ENCODE assay signal across 10 mouse cellular contexts in the genomic region with DNA sequence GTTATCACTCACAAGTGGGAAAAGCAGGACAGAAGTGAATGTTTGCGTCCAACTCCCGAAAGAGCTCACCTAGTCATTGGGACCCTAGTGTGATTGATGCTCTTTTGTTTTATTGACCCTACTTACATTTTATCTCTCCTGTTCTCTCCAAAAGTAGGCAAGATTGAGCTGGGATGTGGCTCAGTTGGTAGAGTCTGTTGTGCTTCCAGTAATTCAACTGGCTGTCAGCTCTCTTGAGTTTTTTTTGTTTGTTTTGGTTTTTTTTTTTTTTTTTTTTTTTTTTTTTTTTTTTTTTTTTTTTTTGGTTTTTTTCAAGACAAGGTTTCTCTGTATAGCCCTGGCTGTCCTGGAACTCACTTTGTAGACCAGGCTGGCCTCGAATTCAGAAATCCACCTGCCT. TPM values are rescaled to one million over a fixed set of nuclear protein-coding genes. Genes with fewer than 3 reads are reported as not detected.
DNase-seq lines count a peak whose midpoint lies in the region; ATAC-seq and TF ChIP-seq lines count a peak whose summit lies in the region.
"Not testable (repeated sequence)": the region's sequence is repeated elsewhere in the genome, so short reads cannot be mapped to it uniquely, and the experiment has no call there.
"Had no signal": no experiment of that assay in that cellular context is flagged by ENCODE, and none has a peak within 500 bp of the region (broad histone marks: within the 10 kb centered on the region; RNA-seq: fewer than 3 reads in every experiment).

No protein-coding gene starts in this region.

- 86% methylated on average over 3 of the region's 3 CpGs for WGBS in forebrain, embryonic 12.5 days
- 78% methylated on average over 3 of the region's 3 CpGs for WGBS in heart, embryonic 15.5 days
- WGBS in kidney, adult 2 months: 65% methylated on average over 3 of the region's 3 CpGs
- 73% methylated on average over 3 of the region's 3 CpGs for WGBS in macrophage (ENCODE audit: missing documents)
- 71% methylated on average over 3 of the region's 3 CpGs for WGBS in small intestine, adult 2 months

- not testable (repeated sequence) for H3K27ac ChIP-seq in MEL (ENCODE audit: control insufficient read depth, low read depth, low read length)
- H3K27ac ChIP-seq in forebrain, embryonic 12.5 days: peak overlapping the region; percentile 84; the same call in 1 of the 2 replicates
- peak overlapping the region; percentile 99 for H3K27ac ChIP-seq in heart, embryonic 15.5 days
- peak overlapping the region; percentile 94 for H3K27ac ChIP-seq in kidney, adult 2 months (ENCODE audit: insufficient read depth, low read depth, low read length)
- H3K27ac ChIP-seq in layer of hippocampus, adult 2 months: peak overlapping the region; percentile 86
- H3K27ac ChIP-seq in macrophage: peak overlapping the region; percentile 80
- peak overlapping the region; percentile 93 for H3K27ac ChIP-seq in small intestine, adult 2 months (ENCODE audit: insufficient read depth, low read depth, low read length)

- not testable (repeated sequence) for H3K27me3 ChIP-seq in MEL (ENCODE audit: control insufficient read depth in 1 of 2, insufficient read depth in 2 of 2, low read length in 2 of 2); forebrain, embryonic 12.5 days; heart, embryonic 15.5 days; kidney, adult 2 months (replicated peaks; ENCODE audit: control insufficient read depth, insufficient read depth, low read length); small intestine, adult 2 months (ENCODE audit: control insufficient read depth, insufficient read depth, low read length)

- DNase-seq in MEL (ENCODE audit: low read depth, low spot score); kidney, adult 2 months; layer of hippocampus, adult 2 months (ENCODE audit: low spot score in 2 of 2): not testable (repeated sequence)

- H3K4me1 ChIP-seq in MEL (ENCODE audit: control insufficient read depth in 1 of 2, insufficient read depth in 2 of 2, low read length in 2 of 2): peaks cover 0 to 20% of the 10 kb centered on the region in 2 experiments; a peak in 2 of 4 replicates
- peaks cover 52% of the 10 kb centered on the region for H3K4me1 ChIP-seq in forebrain, embryonic 12.5 days
- peaks cover 68% of the 10 kb centered on the region for H3K4me1 ChIP-seq in heart, embryonic 15.5 days (replicated peaks)
- H3K4me1 ChIP-seq in kidney, adult 2 months (ENCODE audit: control insufficient read depth, insufficient read depth, low read length): peaks cover 55% of the 10 kb centered on the region
- peaks cover 38% of the 10 kb centered on the region for H3K4me1 ChIP-seq in small intestine, adult 2 months (ENCODE audit: control insufficient read depth, insufficient read depth, insufficient read length, low read length)

- not testable (repeated sequence) for H3K9me3 ChIP-seq in MEL (replicated peaks; ENCODE audit: insufficient read depth, low read length); forebrain, embryonic 12.5 days; heart, embryonic 15.5 days (replicated peaks)

- not testable (repeated sequence) for H3K4me2 ChIP-seq in forebrain, embryonic 12.5 days; heart, embryonic 15.5 days

- not testable (repeated sequence) for H3K79me2 ChIP-seq in MEL (ENCODE audit: control insufficient read depth, insufficient read depth, low read length, poor library complexity)
- peaks cover 87% of the 10 kb centered on the region for H3K79me2 ChIP-seq in macrophage (ENCODE audit: inconsistent target)

- TF ChIP-seq CTCF in MEL (IDR thresholded peaks at IDR 0.05 in 2 of 3, conservative IDR thresholded peaks at IDR 0.05 in 1 of 3; ENCODE audit: control insufficient read depth in 1 of 3, insufficient read depth in 1 of 3, low read depth in 2 of 3, low read length in 3 of 3, poor library complexity in 1 of 3, severe bottlenecking in 1 of 3); kidney, adult 2 months (conservative IDR thresholded peaks at IDR 0.05; ENCODE audit: insufficient read depth, insufficient read length, low read depth, low read length); layer of hippocampus, adult 2 months (conservative IDR thresholded peaks at IDR 0.05); small intestine, adult 2 months (IDR thresholded peaks at IDR 0.05; ENCODE audit: extremely low read depth, insufficient read length, insufficient replicate concordance, low read depth, low read length): not testable (repeated sequence)

- not testable (repeated sequence) for H3K4me3 ChIP-seq in MEL (ENCODE audit: control insufficient read depth in 1 of 2, insufficient read depth in 1 of 2, low read depth in 2 of 2, low read length in 2 of 2); forebrain, embryonic 12.5 days (replicated peaks); heart, embryonic 15.5 days; kidney, adult 2 months (ENCODE audit: insufficient read depth, low read depth, low read length); layer of hippocampus, adult 2 months; macrophage (ENCODE audit: inconsistent target); small intestine, adult 2 months (ENCODE audit: low read depth, low read length)

- TF ChIP-seq RAD21 in MEL (IDR thresholded peaks at IDR 0.05; ENCODE audit: low read depth, low read length): not testable (repeated sequence)

- not testable (repeated sequence) for ATAC-seq in forebrain, embryonic 12.5 days (ENCODE audit: low FRiP score); heart, embryonic 15.5 days (replicated peaks; ENCODE audit: insufficient number of reproducible peaks, insufficient read depth, low FRiP score, low read depth)

- not testable (repeated sequence) for H3K9ac ChIP-seq in MEL (ENCODE audit: control insufficient read depth, low read depth, low read length, poor library complexity, severe bottlenecking); forebrain, embryonic 12.5 days; heart, embryonic 15.5 days

- not testable (repeated sequence) for TF ChIP-seq EP300 in MEL (IDR thresholded peaks at IDR 0.05; ENCODE audit: low read depth in 1 of 2, low read length in 2 of 2)

- H3K36me3 ChIP-seq in MEL (ENCODE audit: control insufficient read depth in 1 of 2, insufficient read depth in 2 of 2, low read length in 2 of 2): peaks cover 0 to 12% of the 10 kb centered on the region in 2 experiments; a peak in 2 of 4 replicates
- H3K36me3 ChIP-seq in forebrain, embryonic 12.5 days (replicated peaks); heart, embryonic 15.5 days; kidney, adult 2 months (ENCODE audit: control insufficient read depth, insufficient read depth, low read length); macrophage (ENCODE audit: inconsistent target); small intestine, adult 2 months (ENCODE audit: control insufficient read depth, insufficient read depth, low read length): not testable (repeated sequence)

- TF ChIP-seq POLR2A in MEL (IDR thresholded peaks at IDR 0.05; ENCODE audit: control insufficient read depth in 1 of 2, insufficient read depth in 1 of 2, low read depth in 1 of 2, low read length in 2 of 2, poor library complexity in 1 of 2); kidney, adult 2 months (IDR thresholded peaks at IDR 0.05; ENCODE audit: low read depth, low read length); small intestine, adult 2 months (IDR thresholded peaks at IDR 0.05; ENCODE audit: low read depth, low read length): not testable (repeated sequence)

RNA-seq across cellular contexts. Expression of a gene that starts 26.4 kb away (rescaled TPM):
- 122 and 129 TPM in 2 replicates for total RNA-seq in MEL (2012; rRNA removed)
- polyA plus RNA-seq in MEL (2012; ENCODE audit: insufficient read depth in 1 of 2, insufficient read length in 2 of 2, low read depth in 1 of 2, low replicate concordance in 2 of 2, missing spikeins in 1 of 2) (100 to 1,000 TPM in 1 of 2 experiments, not detected in 1; 112 TPM), macrophage (2018) (80.9 to 152 TPM (median 147 TPM) in 3 replicates)
- polyA plus RNA-seq in forebrain, embryonic 12.5 days (2016; fragmentation: Nextera tagmentation; extraction: Ambion mirVana): 139 and 143 TPM in 2 replicates
- polyA plus RNA-seq in heart, embryonic 15.5 days (2015; fragmentation: Nextera tagmentation; extraction: Ambion mirVana): 130 and 138 TPM in 2 replicates
- polyA plus RNA-seq in kidney, adult 2 months (2012; rRNA removed): 95.9 and 125 TPM in 2 replicates
- 10 to 100 TPM; 50.2 to 66.0 TPM for total RNA-seq in layer of hippocampus, adult 2 months (2021)
- 100 to 1,000 TPM in 17 of 26 experiments, 10 to 100 TPM in 9; 46.5 to 229 (median 117) TPM for total RNA-seq in macrophage (2018; cell fraction: chromatin; rRNA removed)
- total RNA-seq in macrophage (2018; cell fraction: cytosol; rRNA removed): 100 to 1,000 TPM; 104 to 201 (median 145) TPM
- total RNA-seq in macrophage (2018; cell fraction: nucleus; rRNA removed): 100 to 1,000 TPM in 17 of 26 experiments, 10 to 100 TPM in 9; 43.2 to 258 (median 124) TPM
- polyA plus RNA-seq in small intestine, adult 2 months (2012; rRNA removed): 52.9 and 138 TPM in 2 replicates

RNA-seq across cellular contexts. Expression of a gene that starts 28.7 kb away (rescaled TPM):
- 7.0 and 9.3 TPM in 2 replicates for total RNA-seq in MEL (2012; rRNA removed)
- polyA plus RNA-seq in MEL (2012; ENCODE audit: insufficient read depth in 1 of 2, insufficient read length in 2 of 2, low read depth in 1 of 2, low replicate concordance in 2 of 2, missing spikeins in 1 of 2) (10 to 100 TPM in 1 of 2 experiments, not detected in 1; 17.2 TPM), macrophage (2018) (8.6 to 16.6 TPM (median 14.0 TPM) in 3 replicates)
- 2.0 and 2.3 TPM in 2 replicates for polyA plus RNA-seq in forebrain, embryonic 12.5 days (2016; fragmentation: Nextera tagmentation; extraction: Ambion mirVana)
- 1.8 and 4.2 TPM in 2 replicates for polyA plus RNA-seq in heart, embryonic 15.5 days (2015; fragmentation: Nextera tagmentation; extraction: Ambion mirVana)
- 41.6 and 49.2 TPM in 2 replicates for polyA plus RNA-seq in kidney, adult 2 months (2012; rRNA removed)
- total RNA-seq in layer of hippocampus, adult 2 months (2021): 10 to 100 TPM; 17.7 to 18.0 TPM
- total RNA-seq in macrophage (2018; cell fraction: chromatin; rRNA removed): 100 to 1,000 TPM in 12 of 26 experiments, 10 to 100 TPM in 13, 1 to 10 TPM in 1; 6.2 to 170 (median 78.6) TPM
- total RNA-seq in macrophage (2018; cell fraction: cytosol; rRNA removed): 10 to 100 TPM in 22 of 26 experiments, 1 to 10 TPM in 4; 7.3 to 21.7 (median 15.4) TPM
- total RNA-seq in macrophage (2018; cell fraction: nucleus; rRNA removed): 10 to 100 TPM in 23 of 26 experiments, 1 to 10 TPM in 3; 6.0 to 71.7 (median 37.9) TPM
- polyA plus RNA-seq in small intestine, adult 2 months (2012; rRNA removed): 28.1 and 28.8 TPM in 2 replicates

RNA-seq across cellular contexts. Expression of a gene that starts 58.4 kb away (rescaled TPM):
- total RNA-seq in MEL (2012; rRNA removed): 0.33 and 0.58 TPM in 2 replicates
- polyA plus RNA-seq in MEL (2012; ENCODE audit: insufficient read depth in 1 of 2, insufficient read length in 2 of 2, low read depth in 1 of 2, low replicate concordance in 2 of 2, missing spikeins in 1 of 2): 1 to 10 TPM in 1 of 2 experiments, not detected in 1; 1.1 TPM
- polyA plus RNA-seq in forebrain, embryonic 12.5 days (2016; fragmentation: Nextera tagmentation; extraction: Ambion mirVana): 31.0 and 32.0 TPM in 2 replicates
- polyA plus RNA-seq in heart, embryonic 15.5 days (2015; fragmentation: Nextera tagmentation; extraction: Ambion mirVana): 17.7 and 22.9 TPM in 2 replicates
- 4.3 and 6.2 TPM in 2 replicates for polyA plus RNA-seq in kidney, adult 2 months (2012; rRNA removed)
- total RNA-seq in layer of hippocampus, adult 2 months (2021): 1 to 10 TPM; 1.9 to 3.4 TPM
- total RNA-seq in macrophage (2018; cell fraction: chromatin; rRNA removed): 1 to 10 TPM in 20 of 26 experiments, not detected in 6; 1.3 to 8.1 (median 3.5) TPM
- 1 to 10 TPM in 25 of 26 experiments, under 1 TPM in 1; 0.95 to 2.8 (median 1.6) TPM for total RNA-seq in macrophage (2018; cell fraction: cytosol; rRNA removed)
- 1 to 10 TPM in 23 of 26 experiments, under 1 TPM in 2, not detected in 1; 0.67 to 7.7 (median 1.9) TPM for total RNA-seq in macrophage (2018; cell fraction: nucleus; rRNA removed)
- polyA plus RNA-seq in macrophage (2018): 0.95 to 4.3 TPM (median 2.3 TPM) in 3 replicates
- 3.3 and 3.7 TPM in 2 replicates for polyA plus RNA-seq in small intestine, adult 2 months (2012; rRNA removed)

RNA-seq across cellular contexts. Expression of a gene that starts 59.0 kb away (rescaled TPM):
- not detected in 2 replicates for total RNA-seq in MEL (2012; rRNA removed)
- polyA plus RNA-seq in MEL (2012; ENCODE audit: insufficient read depth in 1 of 2, insufficient read length in 2 of 2, low read depth in 1 of 2, low replicate concordance in 2 of 2, missing spikeins in 1 of 2) (not detected), macrophage (2018) (not detected in 3 replicates)
- 1.3 and 1.5 TPM in 2 replicates for polyA plus RNA-seq in forebrain, embryonic 12.5 days (2016; fragmentation: Nextera tagmentation; extraction: Ambion mirVana)
- polyA plus RNA-seq in heart, embryonic 15.5 days (2015; fragmentation: Nextera tagmentation; extraction: Ambion mirVana): 3,797 and 4,490 TPM in 2 replicates
- 1.6 and 11.5 TPM in 2 replicates for polyA plus RNA-seq in kidney, adult 2 months (2012; rRNA removed)
- total RNA-seq in layer of hippocampus, adult 2 months (2021): not detected
- total RNA-seq in macrophage (2018; cell fraction: chromatin; rRNA removed): not detected
- not detected for total RNA-seq in macrophage (2018; cell fraction: cytosol; rRNA removed)
- total RNA-seq in macrophage (2018; cell fraction: nucleus; rRNA removed): not detected
- not detected in 2 replicates for polyA plus RNA-seq in small intestine, adult 2 months (2012; rRNA removed)
- total RNA-seq: G1E; hindbrain, postnatal 0 days had no signal
- polyA plus RNA-seq: activated CD4-positive, CD25-positive, alpha-beta regulatory T cell, adult 4 months; G1E had no signal
